Comparison of ENCODE assay signal across 8 mouse cellular contexts in genomic region chr5:117413507-117414501, GRCm38 (mm10). TPM values are rescaled to one million over a fixed set of nuclear protein-coding genes. Genes with fewer than 3 reads are reported as not detected.
DNase-seq lines count a peak whose midpoint lies in the region; ATAC-seq and TF ChIP-seq lines count a peak whose summit lies in the region.

TSS of gene Ksr2 (plus strand) at chr5:117414000.

- H3K27ac ChIP-seq in heart, embryonic 10.5 days, result peak within 1 kb of the TSS; percentile 76
- H3K27ac ChIP-seq in kidney, adult 2 months (ENCODE audit: insufficient read depth, low read depth, low read length), result no peak within 1 kb of the TSS
- H3K27ac ChIP-seq in limb, embryonic 11.5 days (replicated peaks; ENCODE audit: low read depth, low read length), result no peak within 1 kb of the TSS
- peak within 1 kb of the TSS; percentile 81 for H3K27ac ChIP-seq in midbrain, embryonic 11.5 days (ENCODE audit: low read depth, low read length)

- peak within 1 kb of the TSS; percentile 97 for H3K4me2 ChIP-seq in limb, embryonic 11.5 days (ENCODE audit: low read depth, severe bottlenecking)
- peak within 1 kb of the TSS; percentile 83 for H3K4me2 ChIP-seq in midbrain, embryonic 11.5 days

- peak; percentile 91 for ATAC-seq in frontal cortex, adult (ENCODE audit: low TSS enrichment)
- ATAC-seq in limb, embryonic 11.5 days (ENCODE audit: insufficient number of reproducible peaks, low FRiP score, low TSS enrichment, low read depth), result 0 out of 2 replicates have a peak, but pooled peaks have one; percentile 13
- peak; percentile 91 for ATAC-seq in midbrain, embryonic 11.5 days (ENCODE audit: low FRiP score)

- H3K4me3 ChIP-seq in heart, embryonic 10.5 days, result peak within 1 kb of the TSS; percentile 79
- peak within 1 kb of the TSS; percentile 54 for H3K4me3 ChIP-seq in kidney, adult 2 months (ENCODE audit: insufficient read depth, low read depth, low read length)
- H3K4me3 ChIP-seq in limb, embryonic 11.5 days (ENCODE audit: low read depth, low read length), result peak within 1 kb of the TSS; percentile 55
- peak within 1 kb of the TSS; percentile 70 for H3K4me3 ChIP-seq in midbrain, embryonic 11.5 days (ENCODE audit: low read depth, low read length)

- under 1% methylated on average over 84 of the region's 89 CpGs for WGBS in heart, embryonic 10.5 days
- WGBS in kidney, adult 2 months, result under 1% methylated on average over 89 of the region's 89 CpGs
- under 1% methylated on average over 72 of the region's 89 CpGs for WGBS in limb, embryonic 11.5 days
- 1% methylated on average over 57 of the region's 89 CpGs for WGBS in midbrain, embryonic 11.5 days

- no peaks in the 10 kb centered on the region for H3K36me3 ChIP-seq in heart, embryonic 10.5 days
- no peaks in the 10 kb centered on the region for H3K36me3 ChIP-seq in kidney, adult 2 months (ENCODE audit: control insufficient read depth, insufficient read depth, low read length)
- no peaks in the 10 kb centered on the region for H3K36me3 ChIP-seq in limb, embryonic 11.5 days (ENCODE audit: control insufficient read depth, insufficient read depth, low read length)
- H3K36me3 ChIP-seq in midbrain, embryonic 11.5 days (ENCODE audit: control insufficient read depth, insufficient read depth, low read length), result no peaks in the 10 kb centered on the region

- TF ChIP-seq CTCF in kidney, adult 2 months (conservative IDR thresholded peaks at IDR 0.05; ENCODE audit: insufficient read depth, insufficient read length, low read depth, low read length), result no peak

- H3K9ac ChIP-seq in limb, embryonic 11.5 days (ENCODE audit: low read length), result peak within 1 kb of the TSS; percentile 22; the same call in 1 of the 2 replicates
- peak within 1 kb of the TSS; percentile 79 for H3K9ac ChIP-seq in midbrain, embryonic 11.5 days (ENCODE audit: low read length)

- H3K9me3 ChIP-seq in heart, embryonic 10.5 days, result no peaks in the 10 kb centered on the region
- H3K9me3 ChIP-seq in limb, embryonic 11.5 days (ENCODE audit: control insufficient read depth, low read length), result no peaks in the 10 kb centered on the region
- H3K9me3 ChIP-seq in midbrain, embryonic 11.5 days (ENCODE audit: control insufficient read depth, low read length), result no peaks in the 10 kb centered on the region

- no peak for TF ChIP-seq POLR2A in kidney, adult 2 months (IDR thresholded peaks at IDR 0.05; ENCODE audit: low read depth, low read length)

- peaks cover 15% of the 10 kb centered on the region; the same call in 1 of the 2 replicates for H3K4me1 ChIP-seq in heart, embryonic 10.5 days
- no peaks in the 10 kb centered on the region for H3K4me1 ChIP-seq in kidney, adult 2 months (ENCODE audit: control insufficient read depth, insufficient read depth, low read length)
- 0 out of 2 replicates have a peak, but pooled peaks cover 4% of the 10 kb centered on the region for H3K4me1 ChIP-seq in limb, embryonic 11.5 days (ENCODE audit: control insufficient read depth, insufficient read depth, low read length)
- H3K4me1 ChIP-seq in midbrain, embryonic 11.5 days (ENCODE audit: control insufficient read depth, insufficient read depth, low read length), result peaks cover 4% of the 10 kb centered on the region; the same call in 1 of the 2 replicates

- H3K27me3 ChIP-seq in heart, embryonic 10.5 days (ENCODE audit: insufficient read depth, poor library complexity, severe bottlenecking), result peaks cover 83% of the 10 kb centered on the region
- H3K27me3 ChIP-seq in kidney, adult 2 months (replicated peaks; ENCODE audit: control insufficient read depth, insufficient read depth, low read length), result no peaks in the 10 kb centered on the region
- peaks cover 45% of the 10 kb centered on the region for H3K27me3 ChIP-seq in limb, embryonic 11.5 days (ENCODE audit: control insufficient read depth, insufficient read depth, low read length)
- no peaks in the 10 kb centered on the region; the same call in 1 of the 2 replicates for H3K27me3 ChIP-seq in midbrain, embryonic 11.5 days (ENCODE audit: control insufficient read depth, insufficient read depth, low read length)

- no peak for DNase-seq in heart, embryonic 10.5 days (ENCODE audit: low spot score)
- DNase-seq in heart, adult 9 months (ENCODE audit: low spot score in 2 of 2), result no peak
- peak; percentile 83 for DNase-seq in cerebellum, adult 8-10 months
- peak; percentile 59 for DNase-seq in kidney, adult 2 months
- DNase-seq in limb, embryonic 11.5 days (ENCODE audit: low spot score), result peak; percentile 62
- peak; percentile 95 for DNase-seq in midbrain, embryonic 11.5 days (ENCODE audit: low spot score, missing footprints)
- DNase-seq in telencephalon, adult 2 months (ENCODE audit: low read depth, low spot score), result peak; percentile 69

RNA-seq across cellular contexts. Expression of gene Ksr2, which starts in this region (rescaled TPM):
- polyA plus RNA-seq in heart, embryonic 10.5 days (2016; fragmentation: Nextera tagmentation; extraction: Ambion mirVana), result 0.09 and 0.11 TPM in 2 replicates
- 1.6 and 1.9 TPM in 2 replicates for polyA plus RNA-seq in kidney, adult 2 months (2012; rRNA removed)
- polyA plus RNA-seq in limb, embryonic 11.5 days (2014; fragmentation: Nextera tagmentation; extraction: Ambion mirVana), result 0.06 and 0.11 TPM in 2 replicates
- 0.90 and 1.3 TPM in 2 replicates for polyA plus RNA-seq in midbrain, embryonic 11.5 days (2014; fragmentation: Nextera tagmentation; extraction: Ambion mirVana)

Comparison
In these comparisons a context has a peak if more than half of its experiments do, and no peak if none do; other contexts are left out.
1. Peak in DNase-seq, ATAC-seq, H3K4me3 ChIP-seq, H3K9ac ChIP-seq and H3K4me2 ChIP-seq in limb, embryonic 11.5 days; RNA of the gene not detected or under 1 TPM.
2. DNase-seq: peak in cerebellum, adult 8-10 months (single experiment), kidney, adult 2 months (single experiment), midbrain, embryonic 11.5 days (single experiment) and telencephalon, adult 2 months (single experiment); none in heart, embryonic 10.5 days (single experiment) and heart, adult 9 months (0 of 2).
3. H3K27ac ChIP-seq: peak in heart, embryonic 10.5 days (single experiment) and midbrain, embryonic 11.5 days (single experiment); none in kidney, adult 2 months (single experiment) and limb, embryonic 11.5 days (single experiment).
4. ATAC-seq: peak in every context shown above with its lines; median percentile 91 in frontal cortex, adult; 91 in midbrain, embryonic 11.5 days; 13 in limb, embryonic 11.5 days.
5. Peak in every context shown above with its lines, with median percentiles within 50 percentile points of each other: H3K4me3 ChIP-seq.